Mouse (Mus musculus) embryonic facial prominence, embryonic 14.5 days (tissue): ENCODE results near the gene Gtf2i. TPM values are rescaled to one million over a fixed set of nuclear protein-coding genes. Genes with fewer than 3 reads are reported as not detected.
"Not testable (repeated sequence)": the region's sequence is repeated elsewhere in the genome, so short reads cannot be mapped to it uniquely, and the experiment has no call there.

Source experiments
- ATAC-seq: fragments of 200-750 bp; cut with Nextera tagmentation; 2 replicates; pipeline ENCODE4 v1.8.0; 2017; ENCODE audit warnings: low read depth, moderate number of reproducible peaks, moderate TSS enrichment
- DNase-seq: peaks from one replicate; pipeline ENCODE4 v3.0.0-alpha.2; 2015; ENCODE audit warnings: low spot score
- H3K27ac ChIP-seq: fragments of 300-500 bp; sonication (generic); replicated peaks from 2 replicates; pipeline ENCODE4 v1.5.1; 2014; ENCODE audit warnings: low read depth, mild to moderate bottlenecking, low read length, moderate library complexity
- H3K27me3 ChIP-seq: fragments of 300-500 bp; sonication (generic); replicated peaks from 2 replicates; pipeline ENCODE4 v1.6.1; 2014; ENCODE audit warnings: low read length; ENCODE audit not compliant: control insufficient read depth, insufficient read depth
- H3K36me3 ChIP-seq: fragments of 300-500 bp; sonication (generic); 2 replicates; pipeline ENCODE4 v1.6.1; 2014; ENCODE audit warnings: low read length, mixed read lengths; ENCODE audit not compliant: control insufficient read depth, insufficient read depth
- H3K4me1 ChIP-seq: fragments of 300-500 bp; sonication (generic); 2 replicates; pipeline ENCODE4 v1.6.1; 2014; ENCODE audit warnings: antibody characterized with exemption, low read length; ENCODE audit not compliant: control insufficient read depth, insufficient read depth
- H3K4me2 ChIP-seq: fragments of 300-500 bp; sonication (generic); 2 replicates; pipeline ENCODE4 v1.6.1; 2014; ENCODE audit warnings: low read depth, mild to moderate bottlenecking, low read length, moderate library complexity, mixed read lengths
- H3K4me3 ChIP-seq: fragments of 300-500 bp; sonication (generic); 2 replicates; pipeline ENCODE4 v1.5.1; 2014; ENCODE audit warnings: low read depth, mild to moderate bottlenecking, low read length
- H3K9ac ChIP-seq: fragments of 300-500 bp; sonication (generic); 2 replicates; pipeline ENCODE4 v1.6.1; 2014; ENCODE audit warnings: low read depth, mild to moderate bottlenecking, low read length, moderate library complexity, mixed read lengths
- H3K9me3 ChIP-seq: fragments of 300-500 bp; sonication (generic); 2 replicates; pipeline ENCODE4 v1.6.1; 2016; ENCODE audit warnings: low read length; ENCODE audit not compliant: control insufficient read depth
- WGBS: fragments of 180-500 bp; shearing (Covaris S2); extraction: QIAGEN DNeasy Blood & Tissue Kit; methylation state at CpG from one replicate; pipeline ENCODE4 v1.1.7; 2014; 5-methylcytosine and 5-hydroxymethylcytosine counted together
- polyA plus RNA-seq: library from polyadenylated mRNA; unstranded; fragments of >200 nt; fragmentation: Nextera tagmentation; extraction: Ambion mirVana; gene quantifications from 2 replicates; pipeline ENCODE4 v1.2.1, GENCODE M21; 2014

Gtf2i gene
- polyA plus RNA-seq, 1 experiment from 2014 or later = 141 TPM

DNA sequence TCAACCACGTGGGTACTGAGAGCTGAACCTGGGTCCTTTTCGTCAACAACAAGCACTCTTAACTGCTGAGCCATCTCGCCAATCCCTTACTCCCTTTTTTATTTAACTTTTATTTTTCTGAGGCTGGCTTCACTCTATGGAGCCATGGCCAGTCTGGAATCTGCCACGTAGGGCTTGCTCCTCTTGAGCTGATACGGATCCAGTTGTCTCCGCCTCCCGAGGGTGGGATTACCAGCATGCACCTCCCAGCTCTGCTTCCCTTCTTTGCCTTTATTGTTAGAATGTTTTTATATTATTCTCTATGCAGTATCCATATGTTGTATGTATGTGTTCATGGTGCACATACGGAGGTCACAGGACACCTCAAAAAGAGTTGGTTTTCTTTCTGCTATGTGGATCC lies 29.5 kb upstream of the Gtf2i start:
- no peak for ATAC-seq
- Histone ChIP-seq H3K4me2 (no peak overlapping the region), H3K4me3 (no peak overlapping the region), H3K9ac (no peak overlapping the region), H3K27me3 (no peaks in the 10 kb centered on the region), H3K4me1 (no peaks in the 10 kb centered on the region), H3K27ac (no peak overlapping the region), H3K9me3 (no peaks in the 10 kb centered on the region), H3K36me3 (no peaks in the 10 kb centered on the region)
- DNase-seq = no peak
- WGBS = 78% methylated on average over 8 of the region's 8 CpGs

DNA sequence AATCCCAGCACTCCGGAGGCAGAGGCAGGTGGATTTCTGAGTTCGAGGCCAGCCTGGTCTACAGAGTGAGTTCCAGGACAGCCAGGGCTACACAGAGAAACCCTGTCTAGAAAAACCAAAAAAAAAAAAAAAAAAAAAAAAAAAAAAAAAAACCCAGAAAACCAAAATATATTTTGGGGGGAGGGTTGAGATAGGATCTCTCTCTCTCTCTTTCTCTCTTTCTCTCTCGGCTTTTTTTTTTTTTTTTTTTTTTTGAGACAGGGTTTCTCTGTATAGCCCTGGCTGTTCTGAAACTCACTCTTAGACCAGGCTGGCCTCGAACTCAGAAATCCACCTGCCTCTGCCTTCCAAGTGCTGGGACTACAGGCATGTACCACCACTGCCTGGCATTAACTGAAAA lies 29.0 kb upstream of the Gtf2i start:
- not testable (repeated sequence) for H3K4me3 ChIP-seq, H3K9me3 ChIP-seq, H3K4me2 ChIP-seq, ATAC-seq, H3K4me1 ChIP-seq, H3K9ac ChIP-seq, H3K27me3 ChIP-seq, DNase-seq, H3K36me3 ChIP-seq, H3K27ac ChIP-seq
- WGBS = 77% methylated on average over 4 of the region's 4 CpGs

DNA sequence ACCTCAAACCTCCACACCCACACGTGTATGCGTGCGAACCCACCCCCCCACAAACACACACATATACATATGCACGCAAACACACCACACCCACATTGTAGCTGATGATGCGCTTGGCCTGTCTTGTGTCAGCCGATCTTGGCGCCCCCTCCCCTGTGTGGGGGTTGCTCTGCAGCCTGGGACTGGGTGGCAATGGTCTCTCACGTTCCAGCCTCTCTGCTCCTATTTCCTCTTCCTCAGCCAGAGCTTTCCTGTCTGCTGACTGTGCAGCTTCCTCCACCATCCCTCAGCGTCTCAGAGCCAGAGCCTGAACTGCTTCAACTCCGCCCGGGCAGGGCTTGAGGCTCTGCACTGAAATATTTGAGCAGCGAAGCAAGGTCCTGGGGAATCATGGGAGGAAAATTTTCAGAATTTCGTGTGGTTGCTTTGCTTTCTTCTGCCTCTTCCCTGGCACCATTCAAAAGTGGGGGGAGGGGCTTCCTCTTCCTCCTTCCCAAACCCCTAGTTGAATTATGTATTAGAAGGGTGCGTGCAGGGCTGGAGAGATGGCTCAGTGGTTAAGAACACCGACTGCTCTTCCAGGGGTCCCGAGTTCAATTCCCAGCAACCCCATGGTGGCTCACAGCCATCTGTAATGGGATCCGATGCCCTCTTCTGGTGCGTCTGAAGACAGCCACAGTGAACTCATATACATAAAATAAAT lies 28.1 kb upstream of the Gtf2i start:
- no peaks in the 10 kb centered on the region for H3K9me3 ChIP-seq
- no peaks in the 10 kb centered on the region for H3K4me1 ChIP-seq
- no peak for DNase-seq
- no peaks in the 10 kb centered on the region for H3K27me3 ChIP-seq
- no peaks in the 10 kb centered on the region for H3K36me3 ChIP-seq
- no peak overlapping the region for H3K4me2 ChIP-seq
- ATAC-seq = 0 out of 2 replicates have a peak, but pooled peaks have one; percentile 27
- no peak overlapping the region for H3K27ac ChIP-seq
- H3K9ac ChIP-seq = no peak overlapping the region
- 75% methylated on average over 18 of the region's 18 CpGs for WGBS
- no peak overlapping the region for H3K4me3 ChIP-seq

DNA sequence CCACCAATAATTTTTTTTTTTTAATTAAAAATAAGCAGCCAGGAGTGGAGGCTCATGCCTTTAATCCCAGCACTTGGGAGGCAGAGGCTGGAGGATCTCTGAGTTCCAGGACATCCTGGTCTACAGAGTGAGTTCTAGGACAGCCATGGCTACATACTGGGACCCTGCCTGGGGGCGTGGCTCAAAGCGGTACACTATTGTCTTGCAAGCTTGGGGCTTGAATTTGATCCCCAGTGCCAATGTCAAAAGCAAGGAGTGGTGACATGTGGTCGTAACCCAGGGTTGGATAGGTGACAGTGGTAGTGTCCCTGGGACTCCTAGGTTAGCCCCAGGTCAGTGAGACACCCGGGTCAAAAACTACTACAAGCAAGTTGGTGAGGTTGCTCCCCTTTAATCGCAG lies 27.2 kb upstream of the Gtf2i start:
- Histone ChIP-seq H3K9ac (no peak overlapping the region), H3K4me1 (no peaks in the 10 kb centered on the region), H3K27me3 (no peaks in the 10 kb centered on the region), H3K27ac (no peak overlapping the region), H3K4me3 (no peak overlapping the region), H3K9me3 (no peaks in the 10 kb centered on the region), H3K36me3 (no peaks in the 10 kb centered on the region), H3K4me2 (no peak overlapping the region)
- no peak for DNase-seq
- WGBS = 93% methylated on average over 5 of the region's 5 CpGs
- ATAC-seq = no peak

DNA sequence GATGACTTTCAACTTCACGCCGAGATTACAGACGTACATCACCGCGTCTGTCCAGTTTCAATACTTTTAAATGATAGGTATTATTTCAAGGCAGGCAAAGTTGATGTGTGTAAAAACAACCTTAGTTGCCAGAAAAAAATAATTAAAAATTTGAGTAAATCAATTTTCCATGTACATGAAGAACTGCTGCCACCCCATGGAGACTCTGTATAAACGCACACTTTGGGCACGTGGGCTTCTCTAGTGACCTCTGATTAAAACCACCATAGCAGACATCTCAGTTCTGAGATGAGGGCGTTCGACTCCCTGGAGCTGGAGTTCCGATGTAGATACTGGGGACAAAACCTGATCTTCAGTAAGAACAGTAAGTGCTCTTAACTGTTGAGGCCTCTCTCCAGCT lies 26.8 kb upstream of the Gtf2i start:
- no peak overlapping the region for H3K9ac ChIP-seq
- WGBS = 67% methylated on average over 10 of the region's 10 CpGs

DNA sequence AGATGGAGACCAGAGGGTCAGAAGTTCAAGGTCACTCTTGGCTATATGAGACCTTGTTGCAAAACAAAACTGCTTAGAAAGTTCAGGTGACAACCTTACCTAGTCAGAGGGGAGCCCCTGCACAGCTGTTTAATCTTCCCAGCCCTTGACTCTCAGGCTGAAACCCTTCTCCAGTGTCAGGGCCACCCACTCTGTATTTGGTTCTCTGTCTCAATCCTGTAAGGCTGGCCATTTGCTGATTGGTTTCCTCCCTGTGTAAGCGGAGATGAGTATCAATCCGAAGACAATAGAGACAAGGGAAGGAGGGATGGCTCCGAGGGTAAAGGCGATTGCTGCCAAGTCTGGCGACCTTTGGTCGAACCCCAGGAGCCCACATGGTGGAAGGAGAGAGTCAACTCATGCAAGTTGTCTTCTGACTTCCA lies 25.6 kb upstream of the Gtf2i start:
- Histone ChIP-seq H3K27ac (no peak overlapping the region), H3K9me3 (no peaks in the 10 kb centered on the region)
- no peak for DNase-seq

More for the DNA sequence above, 26.8 kb upstream of the Gtf2i start:
- DNase-seq (peak; percentile 72), ATAC-seq (peak; percentile 49; the same call in 1 of the 2 replicates)
- Histone ChIP-seq H3K4me1 (no peaks in the 10 kb centered on the region), H3K4me3 (no peak overlapping the region), H3K27ac (no peak overlapping the region), H3K4me2 (no peak overlapping the region), H3K27me3 (no peaks in the 10 kb centered on the region), H3K9me3 (no peaks in the 10 kb centered on the region), H3K36me3 (no peaks in the 10 kb centered on the region)

DNA sequence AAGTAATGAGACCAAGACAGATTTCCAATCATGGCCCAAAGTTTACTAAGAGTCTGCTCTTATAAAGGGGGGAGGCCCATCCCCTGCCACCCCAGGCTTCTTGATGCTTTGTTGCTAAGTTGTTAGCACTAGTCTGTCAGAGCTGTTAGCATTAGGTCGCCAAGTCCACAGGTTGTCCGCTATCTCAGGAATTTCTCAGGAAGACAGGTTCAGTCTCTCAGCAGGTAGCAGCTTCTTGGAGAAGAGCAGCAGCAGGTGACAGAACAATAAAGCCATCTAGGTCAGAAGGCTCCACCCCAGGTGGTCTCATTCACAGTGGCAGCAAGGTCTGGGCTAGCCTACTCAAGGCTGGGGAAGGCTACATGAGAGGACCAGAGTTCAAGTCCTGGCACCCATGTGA lies 22.5 kb upstream of the Gtf2i start:
- H3K27me3 ChIP-seq, H3K4me2 ChIP-seq, H3K4me1 ChIP-seq, H3K4me3 ChIP-seq, DNase-seq, H3K27ac ChIP-seq, H3K36me3 ChIP-seq, ATAC-seq, H3K9ac ChIP-seq, H3K9me3 ChIP-seq: not testable (repeated sequence)
- WGBS = 54% methylated on average over 2 of the region's 2 CpGs

More for the DNA sequence above, 25.6 kb upstream of the Gtf2i start:
- 31% methylated on average over 6 of the region's 6 CpGs for WGBS
- Histone ChIP-seq H3K27me3 (no peaks in the 10 kb centered on the region), H3K9ac (no peak overlapping the region), H3K4me3 (no peak overlapping the region), H3K4me2 (no peak overlapping the region), H3K36me3 (no peaks in the 10 kb centered on the region), H3K4me1 (no peaks in the 10 kb centered on the region)
- ATAC-seq = peak; percentile 51; the same call in 1 of the 2 replicates

DNA sequence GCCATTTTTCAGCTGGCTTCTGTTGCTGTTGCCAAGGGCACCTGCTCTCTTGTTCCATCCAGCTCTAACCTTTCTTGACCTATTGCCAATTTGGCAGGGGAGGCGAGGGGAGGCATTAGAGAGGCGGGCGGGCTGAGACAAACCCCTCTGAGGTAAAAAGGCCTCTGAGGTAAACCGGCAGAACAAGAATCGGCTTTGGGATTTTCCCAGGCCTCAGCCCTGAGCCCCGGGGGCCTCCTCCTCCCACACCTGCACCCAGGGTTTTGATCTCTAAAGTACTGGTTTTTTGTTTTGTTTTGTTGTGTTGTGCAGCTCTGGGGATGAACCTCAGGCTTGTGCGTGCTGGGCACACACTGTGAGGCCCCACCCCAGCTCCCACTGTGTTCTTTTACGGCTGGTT lies 18.2 kb upstream of the Gtf2i start:
- Histone ChIP-seq H3K27me3 (no peaks in the 10 kb centered on the region), H3K27ac (peak overlapping the region; percentile 71), H3K4me1 (no peaks in the 10 kb centered on the region), H3K36me3 (no peaks in the 10 kb centered on the region), H3K9ac (no peak overlapping the region), H3K9me3 (no peaks in the 10 kb centered on the region), H3K4me3 (no peak overlapping the region), H3K4me2 (no peak overlapping the region; the same call in 1 of the 2 replicates)
- 26% methylated on average over 8 of the region's 8 CpGs for WGBS
- ATAC-seq (peak; percentile 91), DNase-seq (peak; percentile 89)

DNA sequence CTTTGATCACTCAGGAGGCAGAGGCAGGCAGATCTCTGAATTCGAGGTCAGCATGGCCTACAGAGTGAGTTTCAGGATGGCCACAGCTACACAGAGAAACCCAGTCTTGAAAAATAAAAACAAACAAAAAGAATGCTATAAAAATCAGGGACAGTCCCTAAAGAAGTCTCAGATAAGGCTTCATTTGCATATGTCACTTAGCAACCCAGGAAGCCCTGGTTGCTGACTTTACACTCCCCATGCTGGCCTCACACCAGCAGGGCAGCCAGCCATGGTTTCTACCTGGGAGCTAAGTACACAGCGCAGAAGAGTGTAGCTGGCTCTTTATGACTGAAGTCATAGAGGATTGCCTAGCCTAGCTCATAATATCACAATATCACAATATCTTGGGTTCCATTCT lies 15.5 kb upstream of the Gtf2i start:
- H3K4me3 ChIP-seq = no peak overlapping the region
- ATAC-seq (no peak), DNase-seq (no peak)
- no peaks in the 10 kb centered on the region for H3K36me3 ChIP-seq
- WGBS = 81% methylated on average over 2 of the region's 2 CpGs
- no peaks in the 10 kb centered on the region for H3K27me3 ChIP-seq
- H3K4me2 ChIP-seq = no peak overlapping the region
- H3K4me1 ChIP-seq = no peaks in the 10 kb centered on the region
- H3K9me3 ChIP-seq = no peaks in the 10 kb centered on the region
- H3K27ac ChIP-seq = no peak overlapping the region
- H3K9ac ChIP-seq = no peak overlapping the region
